Mouse (Mus musculus): ENCODE measurements around the gene Mtg2. TPM values are rescaled to one million over a fixed set of nuclear protein-coding genes. Genes with fewer than 3 reads are reported as not detected.

Gene Mtg2
- polyA plus RNA-seq, 1 experiment from 2014 or later, result 34.0 TPM

DNA sequence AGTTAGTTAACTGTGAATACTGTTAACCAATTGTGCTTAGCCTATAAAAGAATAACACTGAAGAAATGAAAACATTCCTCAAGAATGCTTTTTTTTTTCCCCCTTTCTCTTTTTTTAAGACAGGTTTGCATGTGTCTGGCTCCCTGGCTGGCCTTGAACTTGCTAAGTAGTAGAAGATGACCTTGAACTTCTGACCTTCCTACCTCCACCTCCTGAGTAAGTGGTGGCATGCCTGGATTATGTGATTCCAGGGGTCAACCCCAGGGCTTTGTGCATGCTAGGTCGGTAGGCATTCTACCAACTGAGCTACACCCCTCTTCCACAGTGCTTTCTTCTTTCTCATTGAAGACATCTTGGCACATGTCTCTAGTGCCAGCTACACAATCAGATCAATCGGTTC lies 1.3 kb downstream of the Mtg2 start:
- H3K27me3 ChIP-seq (ENCODE audit: poor library complexity, severe bottlenecking), result no peaks in the 10 kb centered on the region
- no peak for DNase-seq (ENCODE audit: extremely low spot score, low spot score)
- H3K4me3 ChIP-seq, result no peak overlapping the region
- no peak overlapping the region for H3K27ac ChIP-seq
- H3K9me3 ChIP-seq, result no peaks in the 10 kb centered on the region
- H3K36me3 ChIP-seq (replicated peaks), result peaks cover 34% of the 10 kb centered on the region
- 89% methylated on average over 2 of the region's 2 CpGs for WGBS
- H3K4me1 ChIP-seq, result peaks cover 22% of the 10 kb centered on the region

DNA sequence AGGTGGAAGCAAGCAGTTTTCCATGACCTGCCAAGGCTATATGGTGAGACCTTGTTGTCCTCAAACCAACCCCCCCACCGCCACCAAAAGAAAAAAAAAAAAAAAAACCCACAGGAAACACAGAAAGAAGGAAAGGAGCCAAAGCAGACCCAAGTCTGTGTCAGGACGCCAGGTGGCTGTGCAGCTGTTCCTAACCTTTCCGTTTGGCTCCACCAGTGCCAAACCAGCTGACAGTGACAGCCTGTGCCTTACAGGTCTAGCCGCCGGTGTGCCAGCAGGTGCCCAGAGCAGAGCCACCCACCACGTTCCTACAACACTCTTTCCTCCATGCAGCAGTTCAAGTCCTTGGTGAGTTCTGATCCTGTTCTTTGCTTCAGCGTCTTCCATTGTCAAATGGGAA lies 2.5 kb downstream of the Mtg2 start:
- H3K9me3 ChIP-seq, result no peaks in the 10 kb centered on the region
- H3K27me3 ChIP-seq (ENCODE audit: poor library complexity, severe bottlenecking), result no peaks in the 10 kb centered on the region
- H3K27ac ChIP-seq, result no peak overlapping the region
- H3K4me3 ChIP-seq, result no peak overlapping the region
- WGBS, result 88% methylated on average over 7 of the region's 7 CpGs
- no peak for DNase-seq (ENCODE audit: extremely low spot score, low spot score)
- H3K4me1 ChIP-seq, result peaks cover 22% of the 10 kb centered on the region
- peaks cover 35% of the 10 kb centered on the region for H3K36me3 ChIP-seq (replicated peaks)

DNA sequence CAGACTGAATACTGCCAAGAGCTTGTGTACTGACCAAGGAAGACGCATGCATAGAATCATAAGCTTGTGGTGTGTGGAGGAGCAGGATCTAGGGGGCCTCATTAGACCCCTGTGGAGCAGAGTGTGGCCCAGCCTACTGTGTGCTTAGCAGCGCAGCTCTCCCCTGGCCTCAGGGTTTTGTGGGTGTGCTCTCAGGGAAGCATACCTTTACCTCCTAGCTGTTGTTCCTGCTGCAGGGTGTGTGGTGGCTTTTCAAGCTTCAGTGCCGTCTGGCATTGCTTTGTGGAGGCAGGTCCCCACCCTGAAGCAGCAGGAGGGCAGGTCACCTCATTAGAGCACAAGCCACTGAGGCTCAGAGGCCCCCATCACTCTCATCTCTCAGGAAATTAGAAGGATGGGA lies 7.2 kb downstream of the Mtg2 start:
- Histone ChIP-seq H3K27me3 (ENCODE audit: poor library complexity, severe bottlenecking) (no peaks in the 10 kb centered on the region), H3K27ac (no peak overlapping the region), H3K9me3 (no peaks in the 10 kb centered on the region), H3K4me1 (no peaks in the 10 kb centered on the region), H3K36me3 (replicated peaks) (peaks cover 50% of the 10 kb centered on the region), H3K4me3 (no peak overlapping the region)
- DNase-seq (ENCODE audit: extremely low spot score, low spot score), result no peak
- WGBS, result 68% methylated on average over 3 of the region's 3 CpGs

DNA sequence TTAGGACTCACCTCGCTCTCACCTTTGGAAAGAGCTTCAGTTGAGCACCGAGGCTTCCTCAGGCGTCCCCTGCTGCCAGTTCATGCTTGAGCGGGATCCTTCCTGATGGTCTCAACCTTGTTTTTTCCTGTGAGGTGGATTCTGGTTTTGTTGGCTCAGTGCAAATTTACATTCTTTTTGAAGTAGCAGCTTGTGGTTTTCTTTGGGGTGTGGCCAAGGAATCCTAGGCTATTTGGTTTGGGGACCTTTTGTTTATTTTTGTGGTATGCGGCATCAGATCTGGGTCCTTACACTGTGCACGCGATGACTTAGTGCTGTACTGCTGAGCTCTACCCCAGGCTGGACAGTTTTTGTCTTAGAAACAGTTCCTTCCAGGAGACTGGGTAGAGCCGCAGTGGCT lies 10.3 kb downstream of the Mtg2 start:
- H3K4me1 ChIP-seq, result peaks cover 11% of the 10 kb centered on the region
- peaks cover 68% of the 10 kb centered on the region for H3K36me3 ChIP-seq (replicated peaks)
- no peaks in the 10 kb centered on the region for H3K9me3 ChIP-seq
- whole genome bisulfite sequencing, result 95% methylated on average over 8 of the region's 8 CpGs
- no peaks in the 10 kb centered on the region for H3K27me3 ChIP-seq (ENCODE audit: poor library complexity, severe bottlenecking)
- no peak for DNase-seq (ENCODE audit: extremely low spot score, low spot score)
- H3K27ac ChIP-seq, result no peak overlapping the region
- no peak overlapping the region for H3K4me3 ChIP-seq

DNA sequence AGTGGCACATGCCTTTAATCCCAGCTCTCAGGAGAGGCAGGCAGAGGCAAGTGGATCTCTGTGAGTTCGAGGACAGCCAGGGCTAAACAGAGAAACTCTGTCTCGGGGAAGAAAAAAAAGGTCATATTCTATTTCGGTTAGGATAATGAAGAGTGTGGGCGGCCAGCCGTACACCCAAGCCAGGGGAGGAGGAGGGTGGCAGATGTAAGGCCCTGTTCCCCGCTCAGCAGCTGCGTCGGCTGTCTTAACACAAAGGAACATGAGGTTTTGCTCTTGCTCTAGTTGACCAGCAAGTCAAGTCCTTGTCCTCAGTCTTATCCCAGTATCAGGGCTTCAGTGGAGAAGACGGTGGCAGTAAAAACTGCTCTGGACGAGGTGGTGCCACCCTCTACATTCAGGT lies 12.7 kb downstream of the Mtg2 start:
- Histone ChIP-seq H3K4me1 (peaks cover 16% of the 10 kb centered on the region), H3K9me3 (no peaks in the 10 kb centered on the region), H3K4me3 (no peak overlapping the region), H3K27ac (no peak overlapping the region), H3K36me3 (replicated peaks) (peaks cover 74% of the 10 kb centered on the region), H3K27me3 (ENCODE audit: poor library complexity, severe bottlenecking) (no peaks in the 10 kb centered on the region)
- no peak for DNase-seq (ENCODE audit: extremely low spot score, low spot score)
- WGBS, result 92% methylated on average over 10 of the region's 10 CpGs

DNA sequence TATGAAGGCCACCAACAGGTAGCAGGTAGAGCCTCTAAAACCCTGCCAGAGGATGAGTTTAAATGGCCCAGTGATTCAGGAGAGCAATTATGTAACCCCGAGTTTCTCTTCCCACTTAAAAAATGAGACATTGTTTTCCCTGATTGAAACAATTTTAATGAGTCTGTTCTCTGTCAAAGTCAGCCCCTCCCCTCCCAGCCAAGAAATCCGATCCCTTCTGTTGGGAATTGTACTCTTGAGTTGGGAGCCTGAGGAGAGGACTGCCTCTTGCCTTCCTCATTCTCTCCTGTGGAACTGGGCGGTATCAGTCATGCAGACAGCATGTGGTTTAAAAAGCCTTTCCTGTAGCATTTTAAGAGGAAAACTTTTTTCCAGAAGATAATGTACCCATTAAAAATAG lies 14.2 kb downstream of the Mtg2 start:
- DNase-seq (ENCODE audit: extremely low spot score, low spot score), result no peak
- no peak overlapping the region for H3K4me3 ChIP-seq
- peaks cover 59% of the 10 kb centered on the region for H3K36me3 ChIP-seq (replicated peaks)
- 53% methylated on average over 3 of the region's 3 CpGs for WGBS
- H3K4me1 ChIP-seq, result peaks cover 22% of the 10 kb centered on the region
- H3K27ac ChIP-seq, result no peak overlapping the region
- no peaks in the 10 kb centered on the region for H3K9me3 ChIP-seq
- no peaks in the 10 kb centered on the region for H3K27me3 ChIP-seq (ENCODE audit: poor library complexity, severe bottlenecking)

DNA sequence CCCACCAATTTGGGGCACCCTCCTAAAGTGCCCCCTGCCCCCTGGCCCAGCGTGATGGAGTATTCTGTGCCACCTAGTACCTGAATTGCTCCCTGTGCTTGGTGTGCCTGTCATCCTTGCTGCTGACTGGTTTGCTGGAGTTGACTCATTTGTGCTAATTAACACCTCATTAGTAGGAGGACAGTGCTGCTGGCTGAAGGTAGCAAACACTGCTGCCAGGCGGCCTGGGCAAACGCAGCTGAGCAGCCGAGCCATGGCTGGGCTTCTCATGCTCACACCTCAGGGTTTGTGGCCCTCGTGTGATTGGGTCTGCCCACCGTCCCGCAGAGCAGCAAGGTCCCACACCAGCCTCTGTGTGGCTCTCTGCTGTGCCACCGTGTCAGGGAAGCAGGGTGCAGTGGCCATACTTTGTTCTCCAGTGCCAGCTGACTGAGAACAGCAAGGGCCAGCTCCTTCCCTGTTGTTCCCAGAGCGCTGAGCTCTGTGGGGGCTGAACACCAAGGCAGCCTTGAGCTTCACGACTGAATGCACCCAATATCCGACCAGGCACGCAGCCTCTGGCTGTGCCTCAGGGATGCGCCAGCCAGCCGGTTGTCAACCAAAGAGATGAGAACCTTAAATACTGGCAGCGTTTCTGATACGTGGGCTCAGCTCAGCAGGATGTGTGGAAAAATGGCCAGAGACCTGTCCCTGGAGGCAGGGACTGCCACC lies 15.7 kb downstream of the Mtg2 start:
- Histone ChIP-seq H3K4me1 (peaks cover 22% of the 10 kb centered on the region), H3K27ac (no peak overlapping the region), H3K9me3 (no peaks in the 10 kb centered on the region), H3K36me3 (replicated peaks) (peaks cover 53% of the 10 kb centered on the region), H3K4me3 (no peak overlapping the region), H3K27me3 (ENCODE audit: poor library complexity, severe bottlenecking) (no peaks in the 10 kb centered on the region)
- WGBS, result 84% methylated on average over 16 of the region's 16 CpGs
- DNase-seq (ENCODE audit: extremely low spot score, low spot score), result no peak

DNA sequence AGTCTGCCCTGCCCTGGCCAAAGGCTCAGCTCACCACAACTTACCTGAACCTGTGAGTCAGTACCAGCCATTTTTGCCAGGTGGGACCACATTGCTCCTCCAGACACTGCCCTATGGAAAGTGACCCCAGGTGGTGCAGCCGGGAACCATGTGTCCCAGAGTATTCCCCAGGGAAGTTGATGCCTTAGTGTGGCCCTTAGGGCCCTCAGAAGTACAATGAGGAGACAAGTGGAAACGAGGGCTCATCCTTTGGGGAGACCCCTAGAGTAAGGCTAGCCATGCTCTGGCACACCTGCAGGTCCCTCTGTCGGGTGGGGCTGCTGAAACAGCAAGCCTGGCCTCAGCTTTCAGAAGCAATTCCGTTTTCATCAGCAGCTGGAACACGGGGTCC lies 16.2 kb downstream of the Mtg2 start:
- Histone ChIP-seq H3K4me1 (peaks cover 22% of the 10 kb centered on the region), H3K36me3 (replicated peaks) (peaks cover 51% of the 10 kb centered on the region), H3K9me3 (no peaks in the 10 kb centered on the region), H3K27me3 (ENCODE audit: poor library complexity, severe bottlenecking) (no peaks in the 10 kb centered on the region), H3K27ac (no peak overlapping the region), H3K4me3 (no peak overlapping the region)
- DNase-seq (ENCODE audit: extremely low spot score, low spot score), result no peak
- 86% methylated on average over 5 of the region's 5 CpGs for WGBS

DNA sequence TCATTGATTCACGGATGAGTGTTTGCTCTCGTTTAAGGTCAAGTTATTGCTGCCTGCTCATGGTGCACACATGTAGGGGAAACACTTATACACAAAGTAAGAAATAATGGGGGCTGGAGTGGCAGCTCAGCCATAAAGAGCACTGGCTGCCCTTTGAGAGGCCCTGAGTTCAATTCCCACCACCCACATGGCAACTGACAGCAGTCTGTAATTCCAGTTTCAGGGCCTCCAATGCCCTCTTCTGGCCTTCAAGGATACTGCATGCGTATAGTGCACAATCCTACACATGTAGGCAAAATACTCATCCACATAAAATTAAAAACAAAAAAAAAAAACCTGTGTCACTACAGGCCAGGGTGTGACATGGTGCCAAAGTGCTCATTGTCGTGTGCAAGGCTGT lies 17.1 kb downstream of the Mtg2 start:
- H3K27ac ChIP-seq, result no peak overlapping the region
- no peak overlapping the region for H3K4me3 ChIP-seq
- DNase-seq (ENCODE audit: extremely low spot score, low spot score), result no peak

DNA sequence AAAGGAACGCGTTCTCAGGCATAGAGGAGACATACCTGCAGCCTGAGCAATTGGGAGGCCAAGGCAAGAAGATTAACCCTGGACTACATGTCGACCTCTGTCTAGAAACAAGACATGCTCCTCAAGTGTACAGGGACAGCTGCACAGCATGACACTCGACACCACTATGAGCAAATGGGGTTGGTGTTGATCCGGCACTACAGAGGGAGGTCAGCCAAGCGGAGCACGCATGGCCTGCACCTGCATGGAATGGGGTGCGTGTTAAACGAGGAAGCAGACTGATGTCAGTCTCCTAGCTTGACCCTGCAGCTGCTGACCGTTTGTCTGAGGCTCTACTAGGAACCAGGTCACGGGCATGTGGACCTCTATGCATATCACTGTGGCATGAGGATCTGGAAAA lies 19.9 kb downstream of the Mtg2 start:
- Histone ChIP-seq H3K27ac (no peak overlapping the region), H3K4me1 (peaks cover 14% of the 10 kb centered on the region), H3K27me3 (ENCODE audit: poor library complexity, severe bottlenecking) (no peaks in the 10 kb centered on the region), H3K9me3 (no peaks in the 10 kb centered on the region), H3K36me3 (replicated peaks) (peaks cover 22% of the 10 kb centered on the region), H3K4me3 (no peak overlapping the region)
- no peak for DNase-seq (ENCODE audit: extremely low spot score, low spot score)
- 73% methylated on average over 11 of the region's 11 CpGs for WGBS

More for the DNA sequence above, 17.1 kb downstream of the Mtg2 start:
- Histone ChIP-seq H3K9me3 (no peaks in the 10 kb centered on the region), H3K36me3 (replicated peaks) (peaks cover 43% of the 10 kb centered on the region), H3K4me1 (peaks cover 22% of the 10 kb centered on the region), H3K27me3 (ENCODE audit: poor library complexity, severe bottlenecking) (no peaks in the 10 kb centered on the region)
- 89% methylated on average over 4 of the region's 4 CpGs for WGBS

DNA sequence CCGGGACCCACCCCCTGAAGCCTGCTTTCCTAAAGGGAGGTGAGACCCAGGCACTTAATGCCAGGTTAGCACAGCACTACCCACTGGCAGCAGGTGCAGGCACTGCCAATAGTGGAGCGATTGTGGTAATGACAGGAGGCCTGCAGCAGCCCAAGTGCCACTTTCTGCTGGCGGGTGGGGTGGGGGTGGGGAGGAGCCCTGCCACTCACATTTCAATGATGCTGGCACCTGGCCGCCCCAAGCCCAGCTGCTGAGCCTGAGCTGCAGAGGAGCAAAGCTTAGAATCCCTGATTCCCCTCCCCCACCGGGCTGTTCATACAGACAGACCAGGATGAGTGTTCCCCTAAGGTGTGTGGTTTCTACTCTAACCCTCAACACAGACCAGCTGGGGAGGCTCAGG lies 25.3 kb downstream of the Mtg2 start:
- H3K4me3 ChIP-seq, result no peak overlapping the region
- WGBS, result 37% methylated on average over 5 of the region's 5 CpGs
- no peak for DNase-seq (ENCODE audit: extremely low spot score, low spot score)
- H3K36me3 ChIP-seq (replicated peaks), result no peaks in the 10 kb centered on the region
- H3K27ac ChIP-seq, result no peak overlapping the region
- H3K9me3 ChIP-seq, result no peaks in the 10 kb centered on the region
- peaks cover 27% of the 10 kb centered on the region for H3K4me1 ChIP-seq
- H3K27me3 ChIP-seq (ENCODE audit: poor library complexity, severe bottlenecking), result peaks cover 49% of the 10 kb centered on the region

DNA sequence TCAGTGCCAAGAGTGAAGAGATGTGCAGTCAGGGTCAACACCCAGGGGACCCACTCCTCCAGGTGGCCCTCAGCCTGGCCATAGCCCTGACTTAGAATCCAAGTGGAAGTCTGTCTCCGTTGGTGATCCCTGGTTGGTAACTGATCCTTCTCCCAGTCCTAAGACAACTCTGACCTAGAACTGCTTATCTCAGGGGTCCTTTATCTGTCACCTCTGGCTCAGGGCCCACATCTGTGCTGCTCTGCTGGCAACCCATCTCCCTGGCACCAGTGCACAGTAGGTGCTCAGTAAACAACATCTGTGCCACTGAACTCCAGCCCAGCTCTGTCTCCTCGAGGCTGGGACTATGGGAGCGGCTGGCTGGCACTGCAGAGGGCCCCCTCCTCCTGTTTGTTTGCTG lies 27.2 kb downstream of the Mtg2 start:
- DNase-seq (ENCODE audit: extremely low spot score, low spot score), result no peak
- no peaks in the 10 kb centered on the region for H3K36me3 ChIP-seq (replicated peaks)
- peaks cover 68% of the 10 kb centered on the region for H3K27me3 ChIP-seq (ENCODE audit: poor library complexity, severe bottlenecking)
- 63% methylated on average over 3 of the region's 3 CpGs for WGBS
- 0 out of 2 replicates have a peak overlapping the region, but pooled peaks have one; percentile 6 for H3K27ac ChIP-seq
- H3K9me3 ChIP-seq, result no peaks in the 10 kb centered on the region
- peaks cover 27% of the 10 kb centered on the region for H3K4me1 ChIP-seq
- no peak overlapping the region for H3K4me3 ChIP-seq

DNA sequence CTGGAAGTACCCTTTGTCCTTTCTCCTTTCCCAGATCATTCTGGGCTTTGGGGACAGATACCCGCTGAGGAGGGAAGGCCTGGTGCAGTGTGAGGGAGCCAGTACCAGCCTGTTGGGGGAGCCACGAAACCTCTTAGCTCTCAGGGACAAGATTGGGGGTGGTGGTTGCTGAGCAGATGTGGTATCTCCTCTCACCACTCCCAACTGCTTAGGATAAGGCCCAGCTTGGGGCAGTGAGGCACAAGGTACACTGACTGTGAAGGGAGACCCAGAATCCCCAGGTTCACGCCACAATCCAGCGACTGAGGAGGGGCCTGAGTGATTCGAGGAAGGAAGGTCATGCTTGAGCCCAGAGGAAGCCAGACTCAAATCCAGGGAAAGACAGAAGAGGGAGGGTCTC lies 27.8 kb downstream of the Mtg2 start:
- Histone ChIP-seq H3K4me1 (peaks cover 33% of the 10 kb centered on the region), H3K4me3 (no peak overlapping the region), H3K27me3 (ENCODE audit: poor library complexity, severe bottlenecking) (peaks cover 74% of the 10 kb centered on the region), H3K36me3 (replicated peaks) (no peaks in the 10 kb centered on the region), H3K9me3 (no peaks in the 10 kb centered on the region), H3K27ac (no peak overlapping the region)
- no peak for DNase-seq (ENCODE audit: extremely low spot score, low spot score)
- WGBS, result 35% methylated on average over 5 of the region's 5 CpGs

DNA sequence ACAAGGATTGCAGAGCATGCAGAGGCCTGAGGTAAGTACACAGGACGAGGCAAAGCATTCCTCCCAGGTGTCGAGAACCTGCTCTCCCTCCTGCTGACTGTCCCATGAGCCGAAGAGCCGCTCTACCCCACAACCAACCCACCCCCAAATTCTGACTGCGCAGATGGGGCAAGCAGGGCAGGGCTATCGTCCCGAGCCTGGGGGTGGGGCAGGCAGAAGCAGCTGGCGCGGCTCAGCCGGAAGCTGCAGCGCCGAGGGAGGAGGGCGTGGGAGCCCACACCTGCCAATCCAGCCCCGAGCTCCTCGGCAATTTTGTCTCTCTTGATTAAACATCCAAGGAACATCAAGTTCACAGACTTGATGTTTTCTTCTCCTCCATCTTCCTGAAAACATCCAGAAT lies 29.1 kb downstream of the Mtg2 start:
- peaks cover 47% of the 10 kb centered on the region for H3K4me1 ChIP-seq
- no peaks in the 10 kb centered on the region for H3K9me3 ChIP-seq
- H3K36me3 ChIP-seq (replicated peaks), result no peaks in the 10 kb centered on the region
- WGBS, result 21% methylated on average over 15 of the region's 15 CpGs
- DNase-seq (ENCODE audit: extremely low spot score, low spot score), result no peak
- H3K27ac ChIP-seq, result no peak overlapping the region
- no peak overlapping the region for H3K4me3 ChIP-seq
- peaks cover 87% of the 10 kb centered on the region for H3K27me3 ChIP-seq (ENCODE audit: poor library complexity, severe bottlenecking)
